Mouse (Mus musculus) testis, adult 2 months (tissue): ENCODE measurements around the gene Ak2. TPM values are rescaled to one million over a fixed set of nuclear protein-coding genes. Genes with fewer than 3 reads are reported as not detected.

Experiments used
- H3K27ac ChIP-seq: fragments of 200-500 bp; 2 replicates; pipeline ENCODE4 v1.5.1; 2012; ENCODE audit warnings: low read depth, low read length; ENCODE audit not compliant: control insufficient read depth, insufficient read depth
- H3K27me3 ChIP-seq: fragments of 200-500 bp; 2 replicates; pipeline ENCODE4 v1.6.1; 2012; ENCODE audit warnings: mild to moderate bottlenecking, low read length, moderate library complexity; ENCODE audit not compliant: control insufficient read depth, insufficient read depth
- H3K36me3 ChIP-seq: fragments of 200-500 bp; 2 replicates; pipeline ENCODE4 v1.6.1; 2012; ENCODE audit warnings: mild to moderate bottlenecking, low read length; ENCODE audit not compliant: control insufficient read depth, insufficient read depth
- H3K4me1 ChIP-seq: fragments of 200-500 bp; 2 replicates; pipeline ENCODE4 v1.6.1; 2012; ENCODE audit warnings: low read length; ENCODE audit not compliant: control insufficient read depth, insufficient read depth
- H3K4me3 ChIP-seq: fragments of 200-500 bp; 2 replicates; pipeline ENCODE4 v1.5.1; 2012; ENCODE audit warnings: low read depth, mild to moderate bottlenecking, low read length, moderate library complexity, mixed read lengths; ENCODE audit not compliant: control insufficient read depth
- CTCF ChIP-seq: fragments of 200-500 bp; IDR thresholded peaks from 2 replicates; pipeline ENCODE4 v1.5.1; 2012; ENCODE audit warnings: low read depth, mild to moderate bottlenecking, inconsistent platforms, low read length, moderate library complexity; ENCODE audit not compliant: control insufficient read depth, insufficient read depth, insufficient replicate concordance
- POLR2A ChIP-seq: fragments of 200-500 bp; IDR thresholded peaks from 2 replicates; pipeline ENCODE4 v1.6.1; 2012; ENCODE audit warnings: low read depth, mild to moderate bottlenecking, inconsistent platforms, low read length, moderate library complexity; ENCODE audit not compliant: control insufficient read depth
- polyA plus RNA-seq: library from polyadenylated mRNA; depleted of rRNA; stranded (reverse); fragments of >200 nt; gene quantifications from 2 replicates; pipeline ENCODE4 v1.2.3, GENCODE M21; 2012

Ak2 gene
- polyA plus RNA-seq, 1 experiment, result 98.0 TPM

DNA sequence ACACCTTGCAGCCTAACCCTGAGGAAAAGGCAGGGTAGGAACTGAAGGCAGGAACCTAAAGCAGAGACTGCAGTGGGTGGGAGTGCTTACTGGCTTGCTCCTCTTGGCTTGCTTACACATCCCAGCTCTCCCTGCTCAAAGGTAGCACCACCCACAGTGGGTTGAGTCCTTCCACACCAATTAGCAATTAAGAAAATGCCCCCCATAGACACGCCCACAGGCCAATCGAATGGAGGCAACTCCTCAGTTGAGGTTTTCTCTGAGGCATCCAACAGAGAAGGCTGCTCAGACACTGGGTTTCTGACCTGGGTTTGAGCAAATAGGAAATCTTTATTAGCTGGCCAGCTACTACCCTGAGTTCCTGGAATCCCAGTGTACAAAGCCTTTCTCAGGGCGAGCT is 2.8 kb upstream of the Ak2 start:
- H3K4me1 ChIP-seq, result peaks cover 14% of the 10 kb centered on the region
- no peak overlapping the region for H3K4me3 ChIP-seq
- H3K27ac ChIP-seq, result no peak overlapping the region
- TF ChIP-seq CTCF, result no peak
- no peaks in the 10 kb centered on the region for H3K27me3 ChIP-seq
- no peaks in the 10 kb centered on the region for H3K36me3 ChIP-seq

GRCm38 (mm10) chr4:128989678-128990077 is 2.1 kb upstream of the Ak2 start:
- H3K27me3 ChIP-seq, result no peaks in the 10 kb centered on the region
- H3K36me3 ChIP-seq, result no peaks in the 10 kb centered on the region
- TF ChIP-seq CTCF (no peak), POLR2A (no peak)
- H3K4me3 ChIP-seq, result no peak overlapping the region
- peaks cover 17% of the 10 kb centered on the region for H3K4me1 ChIP-seq
- H3K27ac ChIP-seq, result no peak overlapping the region

DNA sequence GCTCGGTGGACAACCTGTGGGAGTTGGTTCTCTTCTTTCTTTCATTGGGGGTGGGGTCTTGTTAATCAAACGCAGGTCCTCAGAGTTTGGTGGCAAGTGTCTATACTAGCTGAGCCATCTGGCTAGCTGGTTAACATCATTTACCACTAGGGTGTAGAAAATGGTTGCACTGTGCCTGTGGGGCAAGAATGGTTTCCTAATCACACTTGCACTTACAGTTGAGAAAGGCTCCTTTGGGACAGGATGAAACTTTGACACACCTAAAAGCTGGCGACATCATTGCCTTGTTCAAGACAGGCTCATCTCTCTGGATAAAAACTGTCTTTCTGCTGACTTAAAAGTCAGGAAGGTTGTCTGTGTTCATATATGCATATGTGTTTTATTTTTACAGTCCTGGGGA is 418 bp downstream of the Ak2 start:
- peaks cover 14% of the 10 kb centered on the region for H3K4me1 ChIP-seq
- H3K4me3 ChIP-seq, result peak overlapping the region; percentile 39; the same call in 1 of the 2 replicates
- no peaks in the 10 kb centered on the region for H3K36me3 ChIP-seq
- no peaks in the 10 kb centered on the region for H3K27me3 ChIP-seq
- TF ChIP-seq POLR2A (no peak), CTCF (no peak)
- peak overlapping the region; percentile 90 for H3K27ac ChIP-seq

GRCm38 (mm10) chr4:128993025-128993662 is 1.4 kb downstream of the Ak2 start:
- TF ChIP-seq POLR2A, result peak; percentile 96
- no peak for TF ChIP-seq CTCF
- Histone ChIP-seq H3K27me3 (no peaks in the 10 kb centered on the region), H3K27ac (peak overlapping the region; percentile 93), H3K36me3 (no peaks in the 10 kb centered on the region), H3K4me1 (peaks cover 14% of the 10 kb centered on the region), H3K4me3 (peak overlapping the region; percentile 96)

- no peak for TF ChIP-seq POLR2A
- TF ChIP-seq CTCF, result no peak
- Histone ChIP-seq H3K4me1 (peaks cover 12% of the 10 kb centered on the region), H3K27me3 (no peaks in the 10 kb centered on the region), H3K36me3 (no peaks in the 10 kb centered on the region), H3K27ac (peak overlapping the region; percentile 93), H3K4me3 (peak overlapping the region; percentile 96)
Measured at GRCm38 (mm10) chr4:128993675-128994074, 1.9 kb downstream of the Ak2 start.

GRCm38 (mm10) chr4:128995238-128995637 is 3.5 kb downstream of the Ak2 start:
- no peak overlapping the region for H3K27ac ChIP-seq
- peaks cover 4% of the 10 kb centered on the region for H3K36me3 ChIP-seq
- no peak for TF ChIP-seq CTCF
- no peak for TF ChIP-seq POLR2A
- peaks cover 12% of the 10 kb centered on the region for H3K4me1 ChIP-seq
- no peak overlapping the region for H3K4me3 ChIP-seq
- H3K27me3 ChIP-seq, result no peaks in the 10 kb centered on the region

DNA sequence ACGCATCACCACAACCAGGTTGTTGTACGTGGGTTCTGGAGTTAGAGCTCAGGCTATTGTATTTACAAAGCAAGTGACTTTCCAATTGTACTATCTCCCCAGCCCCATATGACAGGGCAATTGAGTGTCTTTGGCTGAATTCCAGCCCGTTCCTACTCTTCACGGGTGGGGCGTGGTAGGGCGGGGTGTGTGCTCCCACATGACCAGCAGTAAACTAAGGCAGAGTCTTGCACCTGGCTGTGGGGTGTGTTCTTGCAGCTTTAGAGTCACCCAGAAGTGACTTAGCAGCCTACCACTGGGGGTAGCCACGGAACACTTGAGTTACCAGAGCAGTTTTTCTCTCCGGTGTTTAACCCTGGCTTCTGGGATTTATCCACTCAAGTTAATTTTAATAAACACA is 5.5 kb downstream of the Ak2 start:
- Histone ChIP-seq H3K36me3 (peaks cover 4% of the 10 kb centered on the region), H3K4me3 (no peak overlapping the region), H3K27me3 (no peaks in the 10 kb centered on the region), H3K4me1 (peaks cover 7% of the 10 kb centered on the region), H3K27ac (no peak overlapping the region)
- TF ChIP-seq POLR2A (no peak), CTCF (no peak)
